Mouse (Mus musculus): ENCODE results near the gene Olfr283.
"Not testable (repeated sequence)": the region's sequence is repeated elsewhere in the genome, so short reads cannot be mapped to it uniquely, and the experiment has no call there.

The Olfr283 gene

DNA sequence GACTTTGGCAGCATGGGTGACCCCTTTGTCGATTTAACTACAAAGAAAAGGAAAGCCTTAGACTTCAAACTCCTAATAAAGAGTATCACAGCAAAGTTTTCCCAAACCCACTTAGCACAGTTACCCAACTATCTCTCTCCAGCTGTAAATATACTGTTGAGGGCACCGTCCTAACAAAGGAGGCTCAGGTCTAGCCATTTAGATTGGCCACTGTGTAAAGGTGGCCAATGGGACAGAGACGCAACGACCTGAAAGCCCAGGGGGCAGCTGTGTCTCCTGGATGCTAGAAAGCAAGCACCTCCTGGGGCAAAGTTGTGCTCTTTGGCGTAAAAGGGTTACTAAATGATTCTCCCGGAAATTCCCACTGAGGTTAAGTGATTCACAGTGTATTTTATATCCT lies at the start of gene Olfr283:
Gene Olfr283 (minus strand): TSS at position 101 of the 400 bp plus-strand sequence.
- no peak for DNase-seq (ENCODE audit: low spot score)

DNA sequence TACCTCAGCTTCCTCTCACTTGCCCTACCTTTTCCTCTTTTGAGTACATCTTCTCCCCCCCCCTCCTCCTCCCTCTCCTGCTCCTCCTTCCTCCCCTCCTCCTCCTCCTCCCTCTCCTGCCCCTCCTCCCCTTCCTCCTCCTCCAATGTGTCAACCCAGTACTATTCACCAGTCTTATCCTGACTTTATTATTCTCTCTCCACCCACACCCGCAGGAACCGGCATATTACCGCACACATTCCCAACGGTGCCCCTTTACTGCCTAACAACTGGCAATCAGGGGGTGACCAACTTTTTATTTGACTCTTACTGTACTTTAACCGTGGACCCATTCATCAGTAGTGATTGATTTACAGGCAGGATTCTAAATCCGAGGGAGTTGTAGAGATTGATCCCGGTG lies 44.4 kb upstream of the Olfr283 start:
- DNase-seq (ENCODE audit: low spot score): no peak

DNA sequence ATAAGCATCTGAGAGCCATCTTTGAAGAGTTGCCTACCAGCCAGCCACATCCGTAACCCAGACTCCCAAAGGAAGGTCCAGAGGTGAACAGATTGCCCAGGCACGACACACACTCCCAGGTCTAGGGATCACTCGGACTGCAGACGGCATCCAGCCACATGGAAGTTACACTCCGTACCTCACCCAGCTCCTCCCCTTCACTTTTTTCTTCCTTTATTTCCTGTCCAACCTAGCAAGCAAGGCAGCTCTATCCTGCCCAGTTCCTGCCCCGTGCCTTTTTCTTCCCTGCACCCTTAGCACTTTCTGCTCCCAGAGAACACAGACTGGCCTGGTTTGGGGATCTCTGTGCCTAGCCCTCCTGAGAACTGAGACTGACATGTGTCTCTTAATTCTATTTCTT lies 44.0 kb upstream of the Olfr283 start:
- DNase-seq (ENCODE audit: low spot score): no peak

DNA sequence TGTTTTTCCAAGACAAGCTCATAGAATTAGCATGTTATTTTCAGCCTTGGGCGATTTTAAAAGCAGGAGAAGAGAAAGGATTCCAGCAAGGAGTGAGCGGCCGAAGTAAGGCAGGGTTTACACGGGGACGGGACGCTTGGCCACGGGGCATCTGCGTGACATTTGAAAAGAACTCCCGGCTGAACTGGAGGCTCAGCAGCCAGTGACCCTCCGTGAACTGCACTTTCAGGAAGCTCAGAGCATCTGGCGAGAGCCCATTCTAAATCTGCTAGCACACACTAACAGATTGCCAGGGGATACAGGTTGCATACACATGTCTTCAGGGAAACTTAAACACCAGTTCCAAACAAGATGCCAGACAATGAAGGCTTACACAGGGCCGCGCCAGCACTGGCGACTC lies 43.6 kb upstream of the Olfr283 start:
- DNase-seq (ENCODE audit: low spot score): no peak

DNA sequence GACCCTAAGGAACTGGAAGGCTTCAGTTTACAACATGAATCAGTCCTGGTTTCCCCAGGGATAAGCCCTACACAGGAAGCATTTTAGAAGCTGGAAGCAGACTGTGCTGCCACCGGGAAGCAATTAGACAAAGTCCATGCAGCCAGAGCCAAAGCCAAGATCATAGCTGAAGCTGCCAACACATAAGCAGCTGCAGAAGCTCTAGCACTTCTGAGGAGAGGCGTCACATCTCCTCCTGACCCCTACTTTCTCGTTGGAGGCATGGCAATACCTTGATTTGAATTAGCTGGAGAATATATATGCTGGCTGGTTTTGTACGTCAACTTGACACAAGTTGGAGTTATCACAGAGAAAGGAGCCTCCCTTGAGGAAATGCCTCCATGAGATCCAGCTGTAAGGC lies 40.2 kb upstream of the Olfr283 start:
- DNase-seq (ENCODE audit: low spot score): no peak

DNA sequence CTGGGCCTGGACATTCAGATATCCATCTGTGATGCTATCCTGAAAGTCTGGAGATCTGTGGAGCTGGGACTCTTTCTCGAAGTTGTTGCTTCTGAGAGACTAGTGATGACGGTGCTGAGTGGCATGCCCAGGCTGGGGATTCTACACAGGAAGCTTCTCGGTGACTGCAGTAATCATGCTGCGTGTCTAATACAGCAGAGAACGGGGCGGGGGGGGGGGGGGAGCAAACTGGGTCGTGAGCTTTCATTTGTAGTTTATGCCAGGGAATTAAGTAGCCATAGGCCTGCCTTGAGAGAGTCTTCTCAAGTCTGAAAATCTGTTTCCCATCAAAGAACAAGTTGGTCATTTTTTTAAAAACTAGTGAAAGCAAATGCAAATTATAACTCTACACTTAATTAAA lies 37.4 kb upstream of the Olfr283 start:
- DNase-seq (ENCODE audit: low spot score): no peak

DNA sequence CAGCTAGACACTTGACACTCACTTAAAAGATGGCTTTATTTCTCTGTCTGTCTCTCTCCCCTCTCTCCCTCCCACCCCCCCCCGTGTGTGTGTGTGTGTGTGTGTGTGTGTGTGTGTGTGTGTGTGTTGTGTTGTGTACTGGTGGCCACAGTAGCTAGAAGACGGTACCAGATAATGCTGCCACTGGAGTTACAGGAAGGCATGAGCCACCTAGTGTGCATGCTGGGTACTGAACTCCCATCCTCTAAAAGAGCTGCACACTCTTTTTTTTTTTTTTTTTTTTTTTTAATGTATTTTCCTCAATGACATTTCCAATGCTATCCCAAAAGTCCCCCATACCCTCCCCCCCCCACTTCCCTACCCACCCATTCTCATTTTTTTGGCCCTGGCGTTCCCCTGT lies 36.5 kb upstream of the Olfr283 start:
- not testable (repeated sequence) for DNase-seq (ENCODE audit: low spot score)

DNA sequence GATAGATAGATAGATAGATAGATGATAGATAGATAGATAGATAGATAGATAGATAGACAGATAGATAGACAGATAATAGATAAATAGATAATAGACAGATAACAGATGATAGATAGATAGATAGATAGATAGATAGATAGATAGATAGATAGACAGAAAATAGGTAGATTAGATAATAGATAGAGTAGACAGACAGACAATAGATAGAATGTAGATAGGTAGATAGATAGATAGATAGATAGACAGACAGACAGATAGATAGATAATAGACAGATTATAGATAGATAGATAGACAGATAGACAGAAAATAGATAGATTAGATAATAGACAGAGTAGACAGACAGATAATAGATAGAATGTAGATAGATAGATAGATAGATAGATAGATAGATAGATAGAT lies 36.1 kb upstream of the Olfr283 start:
- DNase-seq (ENCODE audit: low spot score): not testable (repeated sequence)

DNA sequence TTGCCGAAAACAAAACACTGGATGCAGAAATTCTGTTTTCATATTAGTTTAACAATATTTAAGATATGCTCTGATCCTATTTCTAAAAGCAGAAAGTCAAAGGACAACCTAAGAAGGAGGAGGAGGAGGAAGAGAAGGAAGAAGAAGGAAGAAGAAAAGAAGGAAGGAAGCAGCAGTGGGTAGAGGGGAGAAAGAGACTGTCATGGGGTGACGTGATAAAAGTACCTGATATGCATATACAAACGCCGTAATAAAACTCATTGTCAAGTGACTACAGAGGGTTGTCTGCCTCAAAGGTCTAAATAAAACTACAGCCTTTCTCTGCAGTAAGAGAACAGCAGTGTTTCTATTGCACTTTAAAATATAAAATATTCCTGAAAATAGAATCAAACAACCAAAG lies 35.2 kb upstream of the Olfr283 start:
- DNase-seq (ENCODE audit: low spot score): no peak

DNA sequence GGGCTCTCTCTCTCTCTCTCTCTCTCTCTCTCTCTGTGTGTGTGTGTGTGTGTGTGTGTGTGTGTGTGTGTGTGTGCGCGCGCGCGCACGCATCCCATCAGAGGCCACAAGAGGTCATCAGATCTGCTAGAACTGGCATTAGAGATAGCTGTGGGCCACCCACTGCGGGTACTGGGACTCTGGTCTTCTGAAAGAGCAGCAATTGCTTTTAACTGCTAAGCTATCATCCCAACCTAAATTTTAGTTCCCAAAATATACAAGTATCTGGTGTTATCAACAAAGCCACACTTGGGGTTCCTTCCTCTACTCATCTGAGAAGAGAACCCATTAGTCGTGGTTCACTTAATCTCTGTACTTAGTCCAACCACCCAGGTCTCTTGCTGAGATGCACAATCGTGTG lies 29.5 kb upstream of the Olfr283 start:
- no peak for DNase-seq (ENCODE audit: low spot score)

DNA sequence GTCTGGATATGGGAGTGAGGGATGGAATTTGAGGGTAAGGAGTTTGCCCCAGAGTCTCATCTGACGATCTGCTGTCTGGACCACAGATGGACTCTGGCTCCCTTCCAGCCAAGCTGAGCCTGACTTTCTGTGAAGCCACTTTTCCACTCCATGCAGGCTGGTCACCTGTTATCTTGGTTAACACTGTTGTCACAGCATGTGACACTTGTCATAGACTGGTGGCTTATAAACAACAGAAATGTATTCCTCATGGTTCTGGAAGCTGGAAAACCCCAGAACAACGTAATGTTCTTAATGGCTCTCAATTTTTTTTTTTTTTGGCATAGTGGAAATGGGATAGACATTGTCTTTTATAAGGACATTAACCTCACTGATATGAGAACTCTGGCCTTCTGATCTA lies 28.9 kb upstream of the Olfr283 start:
- DNase-seq (ENCODE audit: low spot score): no peak

DNA sequence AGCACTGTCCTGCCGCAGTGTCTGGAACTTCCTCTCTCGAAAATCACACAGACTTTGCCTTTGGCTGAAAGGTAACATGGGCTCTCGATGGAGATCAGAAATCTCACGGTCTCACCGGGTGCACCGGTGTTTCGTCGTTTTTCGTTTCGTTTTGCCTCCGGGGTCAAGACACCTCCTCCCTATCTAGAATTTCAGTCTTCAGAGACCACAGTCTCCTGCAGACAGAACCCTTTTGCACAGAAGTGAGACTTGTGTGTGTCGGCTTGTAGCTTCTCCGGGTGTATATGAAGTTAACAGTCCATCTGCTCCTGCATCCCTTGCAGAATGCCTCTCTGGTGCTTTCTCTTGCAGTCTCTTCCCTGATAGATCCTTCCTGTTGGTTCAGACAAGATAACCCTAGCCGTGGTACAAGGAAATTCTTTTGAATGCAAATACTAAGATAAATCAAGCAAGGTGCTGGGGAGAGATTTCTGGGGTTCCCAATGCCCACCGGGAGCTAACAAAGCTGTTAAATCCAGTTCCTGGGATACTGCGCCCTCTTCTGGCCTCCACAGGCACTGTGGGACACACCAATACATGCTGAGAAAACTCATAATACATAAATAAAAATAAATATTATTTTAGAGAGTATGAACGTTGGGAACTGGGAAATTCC lies 27.8 kb upstream of the Olfr283 start:
- no peak for DNase-seq (ENCODE audit: low spot score)

DNA sequence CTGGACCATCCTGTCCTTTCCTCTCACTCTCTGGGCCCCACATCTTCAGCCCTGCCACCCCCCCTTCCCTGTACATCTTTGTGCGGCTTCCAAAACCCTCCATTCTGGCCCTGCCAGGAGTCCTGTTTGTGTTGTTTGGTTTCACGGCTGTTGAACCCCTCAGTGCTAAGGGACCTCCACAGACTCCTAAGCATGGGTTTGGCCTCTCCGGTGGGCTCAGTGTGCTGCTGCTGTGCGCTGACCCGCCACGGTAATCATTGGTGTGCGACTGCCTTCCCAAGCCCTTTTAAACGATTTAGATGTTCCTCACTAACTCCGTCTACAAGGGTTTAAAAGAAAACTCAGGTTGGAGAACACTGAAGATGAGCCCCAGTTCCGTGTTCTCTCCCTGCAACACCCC lies 21.6 kb upstream of the Olfr283 start:
- no peak for DNase-seq (ENCODE audit: low spot score)

DNA sequence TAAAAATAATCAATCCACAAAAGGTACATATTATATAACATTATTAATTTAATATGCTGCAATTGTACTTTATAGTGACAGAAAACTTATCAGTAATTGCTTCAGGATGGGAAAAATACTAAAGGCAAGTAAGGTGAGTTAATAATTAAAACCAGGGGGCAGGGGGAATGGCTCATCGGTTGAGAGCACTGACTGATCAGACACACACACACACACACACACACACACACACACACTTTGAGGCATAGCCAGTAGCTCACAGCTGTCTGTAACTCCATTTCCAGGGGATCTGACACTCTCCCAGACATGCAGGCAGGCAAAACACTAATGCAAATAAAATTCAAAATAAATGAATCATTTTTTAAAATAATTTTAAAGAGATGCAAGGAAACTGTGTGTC lies 16.4 kb upstream of the Olfr283 start:
- DNase-seq (ENCODE audit: low spot score): no peak

DNA sequence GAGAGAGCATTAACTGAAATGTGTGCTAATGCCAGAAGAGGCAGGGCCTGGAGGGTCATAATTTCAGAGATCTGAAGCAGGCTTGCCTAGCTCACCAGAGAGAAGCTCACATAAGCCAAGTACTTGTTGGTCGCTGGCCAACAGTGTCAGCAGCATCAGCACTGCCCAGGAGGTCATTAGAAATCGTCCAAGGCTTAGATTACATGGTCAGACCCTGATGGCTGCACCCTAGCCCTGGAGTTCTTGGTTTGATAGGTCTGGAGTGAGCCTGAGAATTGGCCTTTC lies 11.1 kb upstream of the Olfr283 start:
- no peak for DNase-seq (ENCODE audit: low spot score)

DNA sequence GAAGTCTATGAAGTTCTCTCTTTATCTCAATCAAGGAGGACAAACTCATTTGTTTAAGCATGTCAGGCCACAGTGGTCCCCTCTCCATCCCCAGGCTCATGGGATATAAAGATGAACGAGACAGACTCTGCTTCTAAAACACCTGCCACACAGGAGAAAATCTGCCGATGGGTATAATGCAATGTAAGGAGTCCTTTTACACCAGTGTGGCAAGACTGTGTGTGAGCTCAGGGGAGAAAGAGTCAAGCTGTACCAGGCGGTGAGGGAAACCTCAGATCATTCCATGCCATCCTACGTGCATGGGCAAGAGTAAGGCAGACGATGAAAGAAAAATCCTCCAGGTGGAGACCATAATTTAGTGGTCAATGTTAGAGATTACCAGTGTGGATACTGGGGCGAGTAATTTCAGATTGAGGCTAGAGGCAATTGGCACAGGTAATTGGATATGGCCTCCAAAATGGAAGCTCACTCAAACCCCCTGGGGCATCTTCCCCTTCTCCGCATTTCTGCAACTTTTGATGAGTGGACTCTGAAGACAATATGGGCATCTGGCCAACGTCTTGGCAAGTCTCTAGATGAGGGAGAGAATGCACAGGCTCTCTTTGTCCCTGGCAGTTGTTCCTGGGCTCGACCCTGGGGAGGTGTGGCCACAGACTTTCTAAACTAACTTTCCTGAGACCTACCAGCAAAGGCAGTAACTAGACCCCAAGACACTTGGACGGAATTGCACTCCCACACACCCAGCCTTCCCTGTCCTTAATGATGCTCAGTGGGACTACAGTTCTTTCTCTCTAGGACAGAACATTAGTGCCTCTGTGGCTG lies 10.5 kb upstream of the Olfr283 start:
- DNase-seq (ENCODE audit: low spot score): no peak

DNA sequence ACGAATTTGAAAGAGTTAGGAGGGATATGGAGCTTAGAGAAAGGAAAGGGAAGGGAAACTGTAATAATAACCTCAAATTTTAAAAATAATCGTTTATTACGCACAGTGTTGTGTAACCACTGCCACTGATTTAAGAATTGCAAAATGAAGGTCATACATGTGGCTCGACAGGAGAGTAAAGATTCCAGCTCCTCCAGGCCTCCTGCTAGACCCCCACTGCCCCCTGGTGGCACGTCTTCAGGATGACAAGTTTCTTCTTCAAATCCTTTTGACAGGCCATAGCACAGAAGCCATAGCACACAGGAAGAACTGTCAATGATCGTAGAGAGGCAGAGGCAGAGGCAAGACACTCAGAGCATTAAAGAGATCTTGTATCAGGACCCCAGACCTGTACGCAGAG lies 9.1 kb upstream of the Olfr283 start:
- DNase-seq (ENCODE audit: low spot score): peak; percentile 13

DNA sequence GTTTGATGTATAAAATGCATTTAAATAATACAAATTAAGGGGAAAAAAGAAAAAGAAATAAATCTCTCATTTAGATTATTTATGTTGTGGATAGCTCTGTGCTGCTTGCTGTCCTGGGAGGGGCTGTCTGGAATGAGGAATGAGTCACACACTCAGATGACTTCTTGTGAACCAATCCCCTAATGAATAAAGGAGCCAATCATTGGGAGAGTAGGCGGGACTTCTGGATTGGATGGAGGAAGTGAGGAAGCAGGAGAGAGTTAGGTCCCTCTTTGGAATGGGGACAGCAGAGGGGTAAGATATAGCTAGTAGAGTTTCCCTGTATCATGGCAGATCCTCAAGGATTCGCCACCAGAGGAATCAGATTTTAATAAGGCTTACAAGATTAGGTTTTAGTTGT lies 6.9 kb upstream of the Olfr283 start:
- DNase-seq (ENCODE audit: low spot score): no peak

DNA sequence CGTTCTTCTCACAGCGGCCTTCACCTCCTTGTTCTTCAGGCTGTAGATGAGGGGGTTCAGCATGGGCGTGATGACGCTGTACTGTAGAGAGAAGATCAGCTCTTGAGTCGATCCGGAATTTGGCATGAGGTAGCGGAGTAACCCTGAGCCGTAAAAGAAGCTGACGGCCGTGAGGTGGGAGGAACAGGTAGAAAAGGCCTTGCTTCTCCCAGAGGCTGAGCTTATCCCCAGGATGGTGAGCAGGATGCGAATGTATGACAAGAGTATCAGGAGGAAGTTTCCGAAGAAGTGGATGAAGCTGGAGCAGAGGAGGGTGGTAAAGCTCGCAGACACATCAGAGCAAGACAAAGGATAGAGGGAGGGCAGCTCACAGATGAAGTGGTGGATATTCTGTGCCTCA lies 2.5 kb downstream of the Olfr283 start:
- no peak for DNase-seq (ENCODE audit: low spot score)

DNA sequence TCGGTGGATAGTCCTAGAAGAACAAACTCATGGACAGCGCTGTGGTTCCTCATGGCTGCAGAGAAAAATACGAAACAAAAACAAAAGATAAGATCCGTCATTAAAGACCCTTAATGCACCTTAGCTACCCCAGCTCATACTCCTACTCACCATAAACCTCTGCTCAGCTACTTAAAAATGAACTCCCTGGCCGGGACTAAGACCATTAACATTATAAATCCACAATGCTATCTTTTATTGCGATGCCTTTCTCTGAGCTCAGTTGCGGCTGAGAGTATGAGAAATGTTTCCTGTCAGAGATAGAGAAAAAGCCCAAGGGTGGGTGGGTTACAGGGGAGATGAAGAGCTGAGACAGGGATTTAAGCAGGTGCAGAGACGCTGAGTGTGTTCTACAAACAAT lies 39.9 kb downstream of the Olfr283 start, which contains the start of gene Olfr284:
Gene Olfr284 (minus strand): TSS at position 101 of the 400 bp plus-strand sequence.
- DNase-seq (ENCODE audit: low spot score): no peak
